Mouse (Mus musculus) liver, adult 10 weeks (tissue): ENCODE results near the gene Cep57. TPM values are rescaled to one million over a fixed set of nuclear protein-coding genes. Genes with fewer than 3 reads are reported as not detected.

Experiments
- polyA plus RNA-seq: library from polyadenylated mRNA; stranded (reverse); fragments of 350-450 nt; fragmentation: Illumina TruSeq; extraction: RNeasy Lipid Tissue Mini Kit (QIAGEN cat#74804); gene quantifications from one replicate; pipeline ENCODE4 v1.2.3, GENCODE M21; 2014; ENCODE audit warnings: low read depth, low replicate concordance

Cep57 gene
- polyA plus RNA-seq = 22.5 TPM

DNA sequence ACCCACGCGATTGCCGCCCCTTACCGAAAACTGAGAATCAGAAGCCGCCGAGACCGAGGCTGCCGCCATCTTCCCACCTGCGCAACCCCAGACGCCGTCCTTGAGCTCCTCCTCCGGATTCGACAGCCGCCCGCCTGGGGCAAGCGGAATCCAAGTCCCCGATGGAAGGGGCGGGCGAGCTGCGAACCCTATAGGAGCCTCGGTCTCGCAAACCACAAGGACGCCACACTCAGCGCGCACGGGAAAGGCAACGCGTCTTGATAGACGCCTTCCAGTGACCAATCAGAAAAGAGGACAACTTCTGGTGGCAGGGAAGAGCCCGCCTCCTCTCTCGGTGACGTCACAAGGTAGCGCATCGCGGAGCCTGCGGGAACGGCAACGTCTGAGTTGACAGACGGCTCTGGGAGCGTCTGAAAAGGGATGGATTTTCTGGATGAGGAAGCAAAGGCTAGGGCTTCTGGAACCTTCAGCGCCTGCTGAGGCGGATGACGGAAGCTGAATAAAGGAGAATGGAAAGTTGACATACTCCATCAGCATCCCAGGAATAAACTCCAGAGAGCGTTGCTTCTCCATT lies at the start of gene Cep57:
TSS of gene Cep57 (minus strand) at position 276 of the 574 bp plus-strand sequence.

GRCm38 (mm10) chr9:13827406-13828086 lies 639 bp upstream of the Cep57 start, which contains the start of gene Fam76b:
Gene Fam76b, plus strand, starts transcription at chr9:13827716.

Other genes with a start within 250 kb of the Cep57 start
- gene Mtmr2, start 78.7 kb downstream of the Cep57 start, polyA plus RNA-seq = 32.1 TPM
- gene Fam76b, start 609 bp upstream of the Cep57 start, polyA plus RNA-seq = 18.4 TPM